Mouse (Mus musculus): Measurements from ENCODE around the gene Tmco5.

GRCm38 (mm10) chr2:116900273-116900843 is 21.9 kb downstream of the Tmco5 start:
- TF ChIP-seq GATA1 (IDR thresholded peaks at IDR 0.05; ENCODE audit: borderline replicate concordance, low read length) (no peak), FLI1 (IDR thresholded peaks at IDR 0.05; ENCODE audit: low read length) (no peak)
